Mouse (Mus musculus) gastrocnemius, postnatal 4 days (tissue): ENCODE data around the gene Krt27. TPM values are rescaled to one million over a fixed set of nuclear protein-coding genes. Genes with fewer than 3 reads are reported as not detected.

Experiments
- DNase-seq, 2 experiments: peaks; one replicate each; pipeline ENCODE4 v3.0.0; 2021 to 2022; ENCODE audit warnings: low spot score in 2 of 2, mixed read lengths in 2 of 2
- total RNA-seq, 2 experiments: library from RNA; stranded (reverse); gene quantifications; 2 replicates each; pipeline ENCODE4 v1.2.3; 2021

Krt27 gene
- total RNA-seq, 2 experiments from 2014 or later, result 0.18 TPM; not detected in 1

GRCm38 (mm10) chr11:99333426-99333825 lies 17.5 kb downstream of the Krt27 start:
- no peak for DNase-seq

- DNase-seq, result no peak
These were observed 21.2 kb downstream of the Krt27 start for GRCm38 (mm10) chr11:99329655-99330054.

GRCm38 (mm10) chr11:99322851-99323250 lies 28.1 kb downstream of the Krt27 start, which contains the start of gene Krt25:
Gene Krt25 (minus strand): TSS chr11:99322951.
- no peak for DNase-seq

- DNase-seq, result no peak
These were observed 29.8 kb downstream of the Krt27 start for GRCm38 (mm10) chr11:99321094-99321493.

- DNase-seq, result no peak
These were observed 31.8 kb downstream of the Krt27 start for GRCm38 (mm10) chr11:99319127-99319526.

- DNase-seq, result no peak
These were observed 34.4 kb downstream of the Krt27 start for GRCm38 (mm10) chr11:99316543-99316942.

GRCm38 (mm10) chr11:99314594-99314993 lies 36.3 kb downstream of the Krt27 start:
- no peak for DNase-seq

- no peak for DNase-seq
These were observed 40.0 kb downstream of the Krt27 start for GRCm38 (mm10) chr11:99310882-99311281.

GRCm38 (mm10) chr11:99307579-99307978 lies 43.3 kb downstream of the Krt27 start:
- peak in 1 of 2 experiments; percentile 41 for DNase-seq

Other genes starting within 250 kb of the Krt27 start
- gene Ccr7, start 196.0 kb downstream of the Krt27 start, total RNA-seq, result under 1 TPM; 0.12 to 0.18 TPM
- gene Smarce1, start 120.1 kb downstream of the Krt27 start, total RNA-seq, result 10 to 100 TPM; 92.4 to 98.6 TPM
- 1 to 10 TPM; 2.0 to 2.6 TPM for gene Krt222, start 107.0 kb downstream of the Krt27 start, total RNA-seq
- gene Krt24, start 65.8 kb downstream of the Krt27 start, total RNA-seq, result not detected
- gene Krt25, start 28.2 kb downstream of the Krt27 start, total RNA-seq, result under 1 TPM in 1 of 2 experiments, not detected in 1; 0.21 TPM
- not detected for gene Krt26, start 13.1 kb downstream of the Krt27 start, total RNA-seq
- gene Krt28, start 23.8 kb upstream of the Krt27 start, total RNA-seq, result not detected
- 1 to 10 TPM; 7.6 to 8.2 TPM for gene Krt10, start 38.3 kb upstream of the Krt27 start, total RNA-seq
- gene Krt12, start 71.2 kb upstream of the Krt27 start, total RNA-seq, result not detected
- under 1 TPM in 1 of 2 experiments, not detected in 1; 0.32 TPM for gene Krt20, start 87.0 kb upstream of the Krt27 start, total RNA-seq
- gene Krt23, start 142.0 kb upstream of the Krt27 start, total RNA-seq, result under 1 TPM in 1 of 2 experiments, not detected in 1; 0.16 TPM
- gene Krt39, start 170.2 kb upstream of the Krt27 start, total RNA-seq, result not detected
- not detected for gene Krt40, start 192.1 kb upstream of the Krt27 start, total RNA-seq
- not detected for gene Krtap3-3, start 199.8 kb upstream of the Krt27 start, total RNA-seq
- gene Krtap3-2, start 205.7 kb upstream of the Krt27 start, total RNA-seq, result not detected
- not detected for gene Gm11939, start 208.4 kb upstream of the Krt27 start, total RNA-seq
- not detected for gene Krtap3-1, start 215.5 kb upstream of the Krt27 start, total RNA-seq
- not detected for gene Krtap1-5, start 229.9 kb upstream of the Krt27 start, total RNA-seq
- gene Krtap1-4, start 232.6 kb upstream of the Krt27 start, total RNA-seq, result not detected
- not detected for gene Krtap1-3, start 240.2 kb upstream of the Krt27 start, total RNA-seq
- gene Krtap9-3, start 247.0 kb upstream of the Krt27 start, total RNA-seq, result not detected